ENCODE assay signal across 15 mouse cellular contexts in genomic region chr1:106346776-106347175, GRCm38 (mm10).
DNase-seq lines count a peak whose midpoint lies in the region; ATAC-seq and TF ChIP-seq lines count a peak whose summit lies in the region.
"Had no signal": no experiment of that assay in that cellular context is flagged by ENCODE, and none has a peak within 500 bp of the region (broad histone marks: within the 10 kb centered on the region; RNA-seq: fewer than 3 reads in every experiment).

No protein-coding gene starts in this region.

- 91% methylated on average over 3 of the region's 3 CpGs for WGBS in kidney, embryonic 15.5 days
- 99% methylated on average over 3 of the region's 3 CpGs for WGBS in stomach, postnatal 0 days

- no peak for TF ChIP-seq EP300 in stomach, postnatal 0 days (optimal IDR thresholded peaks at IDR 0.05)

- no peak for ATAC-seq in kidney, embryonic 15.5 days (replicated peaks; ENCODE audit: low FRiP score)
- ATAC-seq in stomach, postnatal 0 days (ENCODE audit: low FRiP score, low TSS enrichment), result no peak
- ATAC-seq: inflammation-experienced regulatory T-cells, adult 6 months had no signal

- DNase-seq in kidney, postnatal 10 days, result peak; percentile 10
- peak; percentile 25 for DNase-seq in thymus, postnatal 14 days
- no peak for DNase-seq in thymus, postnatal 10 days (ENCODE audit: low spot score in 2 of 2)
- DNase-seq in NIH3T3 (ENCODE audit: low read depth), result peak; percentile 31
- DNase-seq in stomach, postnatal 0 days (ENCODE audit: low spot score), result no peak
- DNase-seq in ovary, postnatal 14 days (ENCODE audit: low spot score), result no peak
- DNase-seq: cerebellum, adult 18-20 months; gastrocnemius, postnatal 36 days; heart, postnatal 14 days; lung, postnatal 14 days; right cerebral cortex, postnatal 25 days had no signal

- H3K27me3 ChIP-seq in kidney, embryonic 15.5 days, result no peaks in the 10 kb centered on the region
- H3K27me3 ChIP-seq in stomach, postnatal 0 days (ENCODE audit: control insufficient read depth, insufficient read depth, low read length), result no peaks in the 10 kb centered on the region

- H3K9ac ChIP-seq in kidney, embryonic 15.5 days, result no peak overlapping the region
- no peak overlapping the region for H3K9ac ChIP-seq in stomach, postnatal 0 days (ENCODE audit: low read length)

- no peak overlapping the region for H3K4me3 ChIP-seq in kidney, embryonic 15.5 days (replicated peaks)
- no peak overlapping the region for H3K4me3 ChIP-seq in stomach, postnatal 0 days (ENCODE audit: low read depth, low read length)
- H3K4me3 ChIP-seq: embryonic facial prominence, embryonic 10.5 days; limb, embryonic 10.5 days had no signal

- H3K36me3 ChIP-seq in kidney, embryonic 15.5 days, result peaks cover 33% of the 10 kb centered on the region; the same call in 1 of the 2 replicates
- no peaks in the 10 kb centered on the region for H3K36me3 ChIP-seq in stomach, postnatal 0 days (ENCODE audit: control insufficient read depth, insufficient read depth, low read length)

- no peaks in the 10 kb centered on the region for H3K9me3 ChIP-seq in kidney, embryonic 15.5 days (replicated peaks)
- no peaks in the 10 kb centered on the region for H3K9me3 ChIP-seq in stomach, postnatal 0 days (ENCODE audit: control insufficient read depth, low read length)
- H3K9me3 ChIP-seq: embryonic facial prominence, embryonic 10.5 days; limb, embryonic 10.5 days had no signal

- no peak overlapping the region for H3K27ac ChIP-seq in kidney, embryonic 15.5 days
- no peak overlapping the region for H3K27ac ChIP-seq in stomach, postnatal 0 days (replicated peaks)
- H3K27ac ChIP-seq: embryonic facial prominence, embryonic 10.5 days; limb, embryonic 10.5 days had no signal

- H3K4me1 ChIP-seq in kidney, embryonic 15.5 days, result no peaks in the 10 kb centered on the region
- no peaks in the 10 kb centered on the region for H3K4me1 ChIP-seq in stomach, postnatal 0 days (replicated peaks; ENCODE audit: control insufficient read depth, insufficient read depth)
- H3K4me1 ChIP-seq: embryonic facial prominence, embryonic 10.5 days; limb, embryonic 10.5 days had no signal

- peak; percentile 53 for TF ChIP-seq CTCF in stomach, postnatal 0 days (IDR thresholded peaks at IDR 0.05; ENCODE audit: low read depth)

- no peak overlapping the region for H3K4me2 ChIP-seq in kidney, embryonic 15.5 days
- no peak overlapping the region for H3K4me2 ChIP-seq in stomach, postnatal 0 days (replicated peaks; ENCODE audit: low read depth)

Comparison
In these comparisons a context has a peak if more than half of its experiments do, and no peak if none do; other contexts are left out.
1. DNase-seq: peak in kidney, postnatal 10 days (single experiment), thymus, postnatal 14 days (single experiment) and NIH3T3 (single experiment); none in thymus, postnatal 10 days (0 of 2), stomach, postnatal 0 days (single experiment) and ovary, postnatal 14 days (single experiment).